Mouse (Mus musculus) forebrain, embryonic 16.5 days (tissue): ENCODE data around the gene Tie1. TPM values are rescaled to one million over a fixed set of nuclear protein-coding genes. Genes with fewer than 3 reads are reported as not detected.

Source experiments
- ATAC-seq: fragments of 200-750 bp; cut with Nextera tagmentation; 2 replicates; pipeline ENCODE4 v1.8.0; 2017; ENCODE audit warnings: mild to moderate bottlenecking, moderate library complexity
- H3K27ac ChIP-seq: fragments of 300-500 bp; sonication (generic); 2 replicates; pipeline ENCODE4 v1.5.1; 2014; ENCODE audit warnings: low read length, control low read depth
- H3K27me3 ChIP-seq: fragments of 300-500 bp; sonication (generic); replicated peaks from 2 replicates; pipeline ENCODE4 v1.6.1; 2014; ENCODE audit warnings: low read length; ENCODE audit not compliant: control insufficient read depth, insufficient read depth
- H3K36me3 ChIP-seq: fragments of 300-500 bp; sonication (generic); 2 replicates; pipeline ENCODE4 v1.6.1; 2014; ENCODE audit not compliant: control insufficient read depth, insufficient read depth
- H3K4me1 ChIP-seq: fragments of 300-500 bp; sonication (generic); replicated peaks from 2 replicates; pipeline ENCODE4 v1.6.1; 2014; ENCODE audit warnings: low read length; ENCODE audit not compliant: control insufficient read depth, insufficient read depth
- H3K4me2 ChIP-seq: fragments of 300-500 bp; sonication (generic); 2 replicates; pipeline ENCODE4 v1.6.1; 2014; ENCODE audit warnings: mild to moderate bottlenecking, low read length, control low read depth
- H3K4me3 ChIP-seq: fragments of 300-500 bp; sonication (generic); replicated peaks from 2 replicates; pipeline ENCODE4 v1.5.1; 2014; ENCODE audit warnings: mild to moderate bottlenecking, low read length, control low read depth
- H3K9ac ChIP-seq: fragments of 300-500 bp; sonication (generic); replicated peaks from 2 replicates; pipeline ENCODE4 v1.6.1; 2014; ENCODE audit warnings: low read depth, low read length, control low read depth
- H3K9me3 ChIP-seq: fragments of 300-500 bp; sonication (generic); 2 replicates; pipeline ENCODE4 v1.6.1; 2016; ENCODE audit warnings: low read length; ENCODE audit not compliant: control insufficient read depth
- WGBS: fragments of 180-500 bp; shearing (Covaris S2); extraction: QIAGEN DNeasy Blood & Tissue Kit; methylation state at CpG from one replicate; pipeline ENCODE4 v1.1.7; 2014; 5-methylcytosine and 5-hydroxymethylcytosine counted together
- polyA plus RNA-seq: library from polyadenylated mRNA; unstranded; fragments of >200 nt; fragmentation: Nextera tagmentation; extraction: Ambion mirVana; gene quantifications from 2 replicates; pipeline ENCODE4 v1.2.1, GENCODE M21; 2015

Gene Tie1
- polyA plus RNA-seq, 1 experiment from 2014 or later: 12.7 TPM

- Histone ChIP-seq H3K4me3 (no peak overlapping the region), H3K27me3 (no peaks in the 10 kb centered on the region), H3K9me3 (no peaks in the 10 kb centered on the region), H3K9ac (no peak overlapping the region), H3K4me2 (no peak overlapping the region), H3K27ac (no peak overlapping the region), H3K4me1 (no peaks in the 10 kb centered on the region), H3K36me3 (no peaks in the 10 kb centered on the region)
- ATAC-seq: no peak
- WGBS: 69% methylated on average over 9 of the region's 9 CpGs
These were observed 10.9 kb upstream of the Tie1 start for GRCm38 (mm10) chr4:118500792-118501191.

- H3K27me3 ChIP-seq: no peaks in the 10 kb centered on the region
- no peak overlapping the region for H3K4me3 ChIP-seq
- H3K27ac ChIP-seq: no peak overlapping the region
- no peak for ATAC-seq
- no peak overlapping the region for H3K4me2 ChIP-seq
- 60% methylated on average over 6 of the region's 6 CpGs for WGBS
- H3K9me3 ChIP-seq: no peaks in the 10 kb centered on the region
- no peaks in the 10 kb centered on the region for H3K4me1 ChIP-seq
- H3K36me3 ChIP-seq: no peaks in the 10 kb centered on the region
- no peak overlapping the region for H3K9ac ChIP-seq
These were observed 10.4 kb upstream of the Tie1 start for GRCm38 (mm10) chr4:118500171-118500724.

- no peak overlapping the region for H3K27ac ChIP-seq
- H3K4me3 ChIP-seq: no peak overlapping the region
- H3K36me3 ChIP-seq: no peaks in the 10 kb centered on the region
- no peak overlapping the region for H3K9ac ChIP-seq
- 92% methylated on average over 10 of the region's 10 CpGs for WGBS
- no peaks in the 10 kb centered on the region for H3K27me3 ChIP-seq
- ATAC-seq: no peak
- H3K4me1 ChIP-seq: no peaks in the 10 kb centered on the region
- H3K4me2 ChIP-seq: no peak overlapping the region
- no peaks in the 10 kb centered on the region for H3K9me3 ChIP-seq
These were observed 600 bp upstream of the Tie1 start for GRCm38 (mm10) chr4:118490461-118490860.

- WGBS: 52% methylated on average over 15 of the region's 15 CpGs
- ATAC-seq: no peak
- no peaks in the 10 kb centered on the region for H3K27me3 ChIP-seq
- no peak overlapping the region for H3K4me3 ChIP-seq
- H3K4me1 ChIP-seq: no peaks in the 10 kb centered on the region
- H3K27ac ChIP-seq: no peak overlapping the region
- H3K36me3 ChIP-seq: no peaks in the 10 kb centered on the region
- no peaks in the 10 kb centered on the region for H3K9me3 ChIP-seq
- no peak overlapping the region for H3K4me2 ChIP-seq
- H3K9ac ChIP-seq: no peak overlapping the region
These were observed 12.9 kb downstream of the Tie1 start for GRCm38 (mm10) chr4:118476773-118477530.

- 92% methylated on average over 11 of the region's 11 CpGs for WGBS
- H3K36me3 ChIP-seq: no peaks in the 10 kb centered on the region
- H3K4me1 ChIP-seq: no peaks in the 10 kb centered on the region
- H3K9me3 ChIP-seq: no peaks in the 10 kb centered on the region
- no peak overlapping the region for H3K4me3 ChIP-seq
- H3K27me3 ChIP-seq: no peaks in the 10 kb centered on the region
- no peak overlapping the region for H3K4me2 ChIP-seq
- H3K9ac ChIP-seq: no peak overlapping the region
- no peak overlapping the region for H3K27ac ChIP-seq
- no peak for ATAC-seq
These were observed 17.2 kb downstream of the Tie1 start for GRCm38 (mm10) chr4:118472687-118473086.

GRCm38 (mm10) chr4:118471281-118471680 lies 18.6 kb downstream of the Tie1 start:
- Histone ChIP-seq H3K9ac (no peak overlapping the region), H3K27ac (no peak overlapping the region), H3K9me3 (no peaks in the 10 kb centered on the region), H3K36me3 (no peaks in the 10 kb centered on the region), H3K27me3 (no peaks in the 10 kb centered on the region), H3K4me1 (no peaks in the 10 kb centered on the region), H3K4me3 (no peak overlapping the region), H3K4me2 (no peak overlapping the region)
- ATAC-seq: no peak
- WGBS: 85% methylated on average over 6 of the region's 6 CpGs

GRCm38 (mm10) chr4:118465697-118466163 lies 24.1 kb downstream of the Tie1 start:
- ATAC-seq: no peak
- H3K9ac ChIP-seq: no peak overlapping the region
- no peak overlapping the region for H3K4me3 ChIP-seq
- H3K36me3 ChIP-seq: no peaks in the 10 kb centered on the region
- WGBS: 63% methylated on average over 11 of the region's 11 CpGs
- no peak overlapping the region for H3K27ac ChIP-seq
- no peaks in the 10 kb centered on the region for H3K9me3 ChIP-seq
- H3K4me1 ChIP-seq: no peaks in the 10 kb centered on the region
- no peak overlapping the region for H3K4me2 ChIP-seq
- no peaks in the 10 kb centered on the region for H3K27me3 ChIP-seq

- Histone ChIP-seq H3K9ac (no peak overlapping the region), H3K36me3 (no peaks in the 10 kb centered on the region), H3K4me3 (no peak overlapping the region), H3K4me1 (no peaks in the 10 kb centered on the region), H3K27me3 (no peaks in the 10 kb centered on the region), H3K9me3 (no peaks in the 10 kb centered on the region), H3K4me2 (no peak overlapping the region), H3K27ac (no peak overlapping the region)
- WGBS: 89% methylated on average over 3 of the region's 3 CpGs
- no peak for ATAC-seq
These were observed 24.9 kb downstream of the Tie1 start for GRCm38 (mm10) chr4:118464956-118465355.

GRCm38 (mm10) chr4:118457345-118457975 lies 32.4 kb downstream of the Tie1 start, which contains the start of gene Mpl:
Gene Mpl (minus strand): TSS chr4:118457513.
- 83% methylated on average over 9 of the region's 9 CpGs for WGBS

More at GRCm38 (mm10) chr4:118457345-118457975, 32.4 kb downstream of the Tie1 start, which contains the start of gene Mpl:
- no peak within 1 kb of the TSS for H3K27ac ChIP-seq
- H3K9ac ChIP-seq: no peak within 1 kb of the TSS
- H3K9me3 ChIP-seq: no peaks in the 10 kb centered on the region
- H3K4me3 ChIP-seq: no peak within 1 kb of the TSS
- no peaks in the 10 kb centered on the region for H3K27me3 ChIP-seq
- no peak for ATAC-seq
- H3K4me2 ChIP-seq: no peak within 1 kb of the TSS
- H3K36me3 ChIP-seq: no peaks in the 10 kb centered on the region
- H3K4me1 ChIP-seq: no peaks in the 10 kb centered on the region
